Mouse (Mus musculus) forebrain, embryonic 10.5 days (tissue): ENCODE data around the gene 2010111I01Rik. TPM values are rescaled to one million over a fixed set of nuclear protein-coding genes. Genes with fewer than 3 reads are reported as not detected.
A peak's percentile ranks its signal among the peaks of the same experiment; 100 is the strongest.

Experiments used
- DNase-seq: peaks from one replicate; pipeline ENCODE4 v3.0.0-alpha.2; 2017; ENCODE audit warnings: low spot score; ENCODE audit errors: extremely low spot score
- H3K27ac ChIP-seq: fragments of 300-500 bp; sonication (generic); 2 replicates; pipeline ENCODE4 v1.5.1; 2016; ENCODE audit warnings: mild to moderate bottlenecking
- H3K27me3 ChIP-seq: fragments of 300-500 bp; sonication (generic); 2 replicates; pipeline ENCODE4 v1.6.1; 2016; ENCODE audit warnings: mild to moderate bottlenecking; ENCODE audit not compliant: poor library complexity, severe bottlenecking
- H3K36me3 ChIP-seq: fragments of 300-500 bp; sonication (generic); replicated peaks from 2 replicates; pipeline ENCODE4 v1.6.1; 2016; ENCODE audit warnings: mild to moderate bottlenecking, moderate library complexity
- H3K4me1 ChIP-seq: fragments of 300-500 bp; sonication (generic); 2 replicates; pipeline ENCODE4 v1.6.1; 2016
- H3K4me3 ChIP-seq: fragments of 300-500 bp; sonication (generic); 2 replicates; pipeline ENCODE4 v1.5.1; 2016; ENCODE audit warnings: mild to moderate bottlenecking, moderate library complexity
- H3K9me3 ChIP-seq: fragments of 300-500 bp; sonication (generic); 2 replicates; pipeline ENCODE4 v1.6.1; 2016; ENCODE audit warnings: mild to moderate bottlenecking, moderate library complexity
- WGBS: fragments of 180-500 bp; shearing (Covaris S2); methylation state at CpG from one replicate; pipeline ENCODE4 v1.1.7; 2016; 5-methylcytosine and 5-hydroxymethylcytosine counted together
- polyA plus RNA-seq: library from polyadenylated mRNA; unstranded; fragments of >200 nt; fragmentation: Nextera tagmentation; extraction: Ambion mirVana; gene quantifications from 2 replicates; pipeline ENCODE4 v1.2.1, GENCODE M21; 2016

2010111I01Rik gene
- polyA plus RNA-seq, 1 experiment from 2014 or later = 45.6 TPM

DNA sequence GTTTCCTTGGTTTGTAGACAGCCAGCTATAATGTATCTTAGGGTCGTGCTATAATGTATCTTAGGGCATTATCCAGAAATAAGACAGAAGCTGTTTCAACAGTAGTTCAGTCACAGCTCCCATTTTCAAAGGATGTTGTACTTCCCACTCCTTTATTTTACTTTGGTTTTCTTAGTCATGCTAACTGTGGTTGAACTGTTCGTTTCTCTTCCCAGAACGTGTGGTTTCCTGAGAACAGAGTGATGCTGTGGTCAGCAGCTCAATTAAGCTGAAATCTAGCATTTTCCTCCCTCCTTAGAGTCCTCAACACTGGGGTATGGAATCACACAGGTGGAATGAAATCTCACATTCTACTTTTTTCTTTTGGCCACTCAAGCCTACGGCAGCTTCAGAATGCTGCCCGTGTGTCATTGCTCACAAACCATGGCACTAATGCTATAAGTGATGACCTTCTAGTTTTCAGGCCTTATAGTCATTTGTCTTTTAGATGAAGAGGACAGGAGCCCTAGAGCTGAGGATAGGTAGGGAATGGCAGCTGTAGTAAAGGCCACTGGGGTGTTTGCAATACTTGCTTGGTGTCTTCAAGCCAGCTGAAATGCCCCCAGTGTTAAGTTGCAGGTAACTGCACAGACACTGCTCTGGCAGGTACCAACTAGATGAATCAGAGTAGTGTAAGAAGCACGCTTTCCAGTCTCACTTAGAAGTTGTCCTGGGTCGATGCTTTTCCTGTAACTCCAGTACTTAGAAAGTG is 289.4 kb downstream of the 2010111I01Rik start:
- Histone ChIP-seq H3K36me3 (peaks cover 10% of the 10 kb centered on the region), H3K4me1 (peaks cover 31% of the 10 kb centered on the region), H3K9me3 (no peaks in the 10 kb centered on the region), H3K27ac (no peak overlapping the region), H3K27me3 (peaks cover 1% of the 10 kb centered on the region; the same call in 1 of the 2 replicates), H3K4me3 (no peak overlapping the region)
- WGBS = 93% methylated on average over 7 of the region's 7 CpGs
- no peak for DNase-seq

DNA sequence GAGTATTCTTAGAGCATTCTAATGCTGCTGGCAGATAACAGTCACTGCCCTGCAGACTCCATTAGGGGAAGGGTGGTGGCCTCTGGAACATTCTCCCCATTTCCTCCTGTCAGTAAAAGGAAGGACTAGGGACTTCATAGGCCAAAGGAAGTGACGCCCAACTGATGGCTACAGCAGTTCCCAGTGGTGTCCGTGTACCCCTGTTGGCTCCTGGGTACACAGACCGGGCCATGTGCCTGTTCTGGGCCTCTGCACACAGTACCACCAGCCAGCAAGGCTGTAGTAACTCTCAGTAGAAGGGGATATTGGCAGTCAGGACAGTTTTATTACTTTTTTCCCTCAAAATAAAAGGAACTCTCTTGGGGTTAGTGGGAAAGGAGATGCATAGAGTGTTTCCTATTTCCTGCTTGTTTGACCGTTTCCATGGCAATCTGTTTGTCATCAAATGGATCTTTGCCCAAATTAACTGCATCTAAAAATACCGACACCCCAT is 290.9 kb downstream of the 2010111I01Rik start:
- H3K9me3 ChIP-seq = no peaks in the 10 kb centered on the region
- peaks cover 4% of the 10 kb centered on the region; the same call in 1 of the 2 replicates for H3K27me3 ChIP-seq
- peaks cover 10% of the 10 kb centered on the region for H3K36me3 ChIP-seq
- DNase-seq = no peak
- no peak overlapping the region for H3K4me3 ChIP-seq
- peaks cover 42% of the 10 kb centered on the region for H3K4me1 ChIP-seq
- 88% methylated on average over 5 of the region's 5 CpGs for WGBS
- no peak overlapping the region; the same call in 1 of the 2 replicates for H3K27ac ChIP-seq

DNA sequence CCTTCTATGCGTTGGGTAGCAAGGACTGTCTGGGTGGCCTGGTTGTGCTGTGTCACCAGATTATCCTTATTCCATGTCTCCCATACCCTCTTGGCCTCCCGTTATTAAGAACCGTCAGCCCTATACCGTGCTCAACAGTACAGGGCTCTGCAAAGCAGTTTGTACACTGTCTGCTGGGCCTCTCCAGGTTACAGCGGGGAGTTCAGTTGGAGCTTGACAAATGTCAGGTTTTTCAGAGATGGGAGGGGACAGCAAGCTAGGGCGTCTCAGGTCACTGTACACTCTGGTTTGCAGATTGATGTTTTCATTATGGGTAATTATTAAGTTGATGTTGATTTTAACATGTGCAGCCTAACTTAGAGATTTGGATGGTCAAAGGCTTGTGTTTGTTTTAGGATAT is 291.5 kb downstream of the 2010111I01Rik start:
- peaks cover 10% of the 10 kb centered on the region for H3K36me3 ChIP-seq
- H3K9me3 ChIP-seq = no peaks in the 10 kb centered on the region
- DNase-seq = no peak
- 90% methylated on average over 6 of the region's 6 CpGs for WGBS
- no peak overlapping the region for H3K4me3 ChIP-seq
- H3K27me3 ChIP-seq = peaks cover 4% of the 10 kb centered on the region; the same call in 1 of the 2 replicates
- H3K27ac ChIP-seq = no peak overlapping the region
- H3K4me1 ChIP-seq = peaks cover 46% of the 10 kb centered on the region

DNA sequence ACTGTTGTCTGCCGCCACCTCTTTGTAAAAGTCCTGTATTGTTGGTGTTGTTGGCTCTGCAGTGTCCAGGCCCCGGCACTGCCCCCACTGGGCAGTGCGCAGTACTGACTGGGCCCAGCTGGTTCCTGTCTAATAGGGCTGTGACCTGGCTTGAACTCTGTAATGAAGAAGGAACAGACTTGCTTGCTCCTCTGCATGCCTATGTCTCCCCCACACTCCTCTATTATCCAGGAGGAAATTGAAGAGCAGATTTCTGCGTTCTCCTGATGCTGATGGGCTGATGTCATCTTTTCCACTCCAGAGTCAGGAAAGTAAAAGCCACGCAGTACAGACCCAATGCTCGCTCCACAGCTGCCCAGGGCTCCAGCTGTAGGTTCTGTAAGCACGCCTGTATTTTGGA is 292.1 kb downstream of the 2010111I01Rik start:
- Histone ChIP-seq H3K27me3 (peaks cover 4% of the 10 kb centered on the region; the same call in 1 of the 2 replicates), H3K27ac (no peak overlapping the region; the same call in 1 of the 2 replicates), H3K36me3 (peaks cover 10% of the 10 kb centered on the region), H3K4me3 (no peak overlapping the region), H3K4me1 (peaks cover 48% of the 10 kb centered on the region), H3K9me3 (no peaks in the 10 kb centered on the region)
- no peak for DNase-seq
- 65% methylated on average over 7 of the region's 7 CpGs for WGBS

DNA sequence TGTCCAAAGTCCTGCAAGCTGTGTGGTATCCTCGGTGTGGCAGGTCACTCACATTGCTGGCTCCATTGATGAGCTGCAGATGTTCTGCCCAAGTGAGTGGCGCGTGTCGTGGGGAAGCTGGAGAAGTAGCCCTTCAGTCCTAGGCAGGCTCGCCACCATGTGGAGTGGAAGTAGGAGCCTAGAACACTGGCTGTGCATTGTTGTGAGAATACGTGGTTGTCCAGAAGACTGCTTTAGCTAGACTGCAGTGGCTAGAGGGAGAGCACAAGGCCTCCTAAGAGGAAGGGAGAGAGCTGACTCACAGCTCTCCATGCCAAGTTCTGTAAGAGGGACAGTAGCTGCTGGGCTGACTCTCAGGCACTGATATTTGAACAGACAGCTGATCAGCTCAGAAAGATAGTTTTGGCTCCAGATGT is 293.5 kb downstream of the 2010111I01Rik start:
- Histone ChIP-seq H3K36me3 (peaks cover 17% of the 10 kb centered on the region), H3K4me3 (no peak overlapping the region), H3K27me3 (peaks cover 4% of the 10 kb centered on the region; the same call in 1 of the 2 replicates), H3K27ac (peak overlapping the region; percentile 44; the same call in 1 of the 2 replicates), H3K9me3 (no peaks in the 10 kb centered on the region), H3K4me1 (peaks cover 49% of the 10 kb centered on the region)
- no peak for DNase-seq
- 73% methylated on average over 6 of the region's 6 CpGs for whole genome bisulfite sequencing

DNA sequence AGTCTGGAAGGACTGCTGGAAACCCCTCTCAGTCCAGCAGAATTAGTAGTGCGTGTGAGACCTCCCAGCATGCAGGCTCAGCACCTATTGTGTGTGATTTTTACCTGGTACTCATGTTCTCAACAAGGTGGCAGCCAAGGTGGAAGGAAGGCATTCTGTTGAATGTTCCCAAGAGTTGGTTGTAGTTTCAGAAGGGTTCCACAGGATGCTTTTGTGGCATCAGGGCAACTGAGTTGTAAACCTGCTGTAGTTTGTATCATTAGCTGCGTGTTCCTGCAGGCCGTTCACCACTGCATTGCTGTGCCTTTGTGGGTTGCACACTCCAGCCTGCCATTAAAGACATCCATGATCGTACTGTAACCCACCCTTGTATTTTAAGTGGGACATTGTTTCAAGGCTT is 294.0 kb downstream of the 2010111I01Rik start:
- no peak for DNase-seq
- Histone ChIP-seq H3K27me3 (peaks cover 4% of the 10 kb centered on the region; the same call in 1 of the 2 replicates), H3K9me3 (no peaks in the 10 kb centered on the region), H3K4me3 (no peak overlapping the region), H3K36me3 (peaks cover 17% of the 10 kb centered on the region), H3K27ac (peak overlapping the region; percentile 44; the same call in 1 of the 2 replicates), H3K4me1 (peaks cover 49% of the 10 kb centered on the region)
- WGBS = 91% methylated on average over 4 of the region's 4 CpGs

DNA sequence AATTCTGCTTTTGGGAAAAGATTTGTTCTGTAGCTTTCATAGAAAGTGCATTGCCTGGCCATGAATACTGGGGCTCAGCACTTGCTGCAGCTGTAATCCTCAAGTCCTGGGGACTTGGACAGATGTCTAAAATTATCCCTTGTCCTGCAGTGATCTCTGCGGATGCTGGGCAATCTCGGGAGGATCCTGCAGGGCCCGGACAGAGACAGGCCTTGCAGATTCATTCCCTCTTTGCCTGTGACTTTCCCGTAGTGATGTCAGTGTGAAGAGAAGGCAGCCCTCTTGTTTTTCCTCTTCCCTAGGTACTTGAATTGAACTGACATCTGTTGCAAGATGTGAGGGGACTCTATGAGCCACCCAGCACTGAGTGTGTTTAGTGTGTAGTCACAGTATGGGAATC is 295.4 kb downstream of the 2010111I01Rik start:
- Histone ChIP-seq H3K36me3 (peaks cover 17% of the 10 kb centered on the region), H3K9me3 (no peaks in the 10 kb centered on the region), H3K4me1 (peaks cover 49% of the 10 kb centered on the region), H3K27me3 (peaks cover 4% of the 10 kb centered on the region; the same call in 1 of the 2 replicates), H3K4me3 (no peak overlapping the region), H3K27ac (peak overlapping the region; percentile 70; the same call in 1 of the 2 replicates)
- DNase-seq = no peak
- 56% methylated on average over 4 of the region's 4 CpGs for WGBS

DNA sequence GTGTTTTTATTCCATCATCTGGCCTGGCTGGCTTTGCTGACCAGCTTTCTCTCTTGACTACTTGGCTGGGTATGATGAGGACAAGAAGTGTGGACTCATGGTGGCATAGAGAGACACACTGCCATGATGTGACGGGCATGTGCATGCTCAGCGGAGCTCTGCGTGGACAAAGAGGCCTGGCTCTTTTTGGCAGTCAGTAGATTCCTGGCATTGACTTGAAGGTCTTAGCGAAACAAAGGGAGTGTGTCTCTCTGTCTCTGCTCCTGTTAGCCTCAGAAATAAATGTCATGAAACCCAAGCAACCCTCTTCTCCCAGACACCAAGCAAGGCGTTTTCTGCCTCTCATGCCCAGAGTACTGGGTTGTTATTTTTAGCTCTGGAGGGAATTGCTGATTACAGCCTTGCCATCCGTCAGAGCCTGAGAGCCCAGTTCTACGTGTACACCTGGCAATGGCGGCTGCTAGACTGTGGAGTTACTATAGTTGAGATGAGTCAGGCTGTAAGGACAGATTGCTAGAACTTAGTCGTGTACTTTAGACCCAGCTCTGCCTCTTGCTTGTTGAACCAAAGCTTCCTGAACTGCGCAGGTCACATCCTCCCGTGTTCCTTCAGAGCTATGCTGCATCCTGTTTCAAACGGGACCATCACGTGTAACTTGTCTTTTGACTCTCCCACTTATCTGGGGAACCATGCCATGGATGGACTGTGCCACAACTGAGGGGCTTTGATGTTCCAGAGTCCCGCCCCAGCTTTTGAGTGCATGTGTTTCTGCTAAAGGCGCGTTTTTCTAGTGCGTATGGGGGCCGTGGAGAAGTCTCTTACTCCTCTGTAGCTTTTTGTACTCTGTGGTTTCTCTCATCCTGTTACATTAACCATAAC is 296.3 kb downstream of the 2010111I01Rik start:
- peak overlapping the region; percentile 70 for H3K27ac ChIP-seq
- peaks cover 46% of the 10 kb centered on the region for H3K4me1 ChIP-seq
- peaks cover 4% of the 10 kb centered on the region; the same call in 1 of the 2 replicates for H3K27me3 ChIP-seq
- H3K4me3 ChIP-seq = no peak overlapping the region
- DNase-seq = no peak
- 82% methylated on average over 18 of the region's 18 CpGs for WGBS
- H3K9me3 ChIP-seq = no peaks in the 10 kb centered on the region
- H3K36me3 ChIP-seq = peaks cover 17% of the 10 kb centered on the region

DNA sequence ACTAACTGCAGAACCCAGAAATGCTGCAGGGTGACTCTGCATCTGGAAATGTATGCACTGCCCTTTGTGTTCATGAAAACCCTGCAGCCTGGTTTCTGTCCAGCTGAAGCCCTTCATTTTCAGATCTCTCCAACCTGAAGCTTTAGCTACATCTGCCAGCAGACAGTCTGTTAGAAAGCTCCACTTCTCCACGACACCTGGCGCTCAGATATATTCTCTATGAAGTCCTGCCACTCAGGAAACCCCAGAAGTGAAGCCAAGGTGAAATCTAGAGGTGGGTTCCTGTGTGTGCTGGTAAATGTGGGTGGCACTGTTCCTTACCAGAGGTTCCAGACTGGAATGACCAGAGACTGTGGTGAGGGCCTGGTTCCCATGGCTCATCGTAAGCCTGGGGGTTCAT is 297.0 kb downstream of the 2010111I01Rik start:
- H3K36me3 ChIP-seq = peaks cover 17% of the 10 kb centered on the region
- DNase-seq = no peak
- peaks cover 4% of the 10 kb centered on the region; the same call in 1 of the 2 replicates for H3K27me3 ChIP-seq
- 96% methylated on average over 3 of the region's 3 CpGs for WGBS
- no peak overlapping the region for H3K4me3 ChIP-seq
- peaks cover 46% of the 10 kb centered on the region for H3K4me1 ChIP-seq
- no peak overlapping the region for H3K27ac ChIP-seq
- H3K9me3 ChIP-seq = no peaks in the 10 kb centered on the region

DNA sequence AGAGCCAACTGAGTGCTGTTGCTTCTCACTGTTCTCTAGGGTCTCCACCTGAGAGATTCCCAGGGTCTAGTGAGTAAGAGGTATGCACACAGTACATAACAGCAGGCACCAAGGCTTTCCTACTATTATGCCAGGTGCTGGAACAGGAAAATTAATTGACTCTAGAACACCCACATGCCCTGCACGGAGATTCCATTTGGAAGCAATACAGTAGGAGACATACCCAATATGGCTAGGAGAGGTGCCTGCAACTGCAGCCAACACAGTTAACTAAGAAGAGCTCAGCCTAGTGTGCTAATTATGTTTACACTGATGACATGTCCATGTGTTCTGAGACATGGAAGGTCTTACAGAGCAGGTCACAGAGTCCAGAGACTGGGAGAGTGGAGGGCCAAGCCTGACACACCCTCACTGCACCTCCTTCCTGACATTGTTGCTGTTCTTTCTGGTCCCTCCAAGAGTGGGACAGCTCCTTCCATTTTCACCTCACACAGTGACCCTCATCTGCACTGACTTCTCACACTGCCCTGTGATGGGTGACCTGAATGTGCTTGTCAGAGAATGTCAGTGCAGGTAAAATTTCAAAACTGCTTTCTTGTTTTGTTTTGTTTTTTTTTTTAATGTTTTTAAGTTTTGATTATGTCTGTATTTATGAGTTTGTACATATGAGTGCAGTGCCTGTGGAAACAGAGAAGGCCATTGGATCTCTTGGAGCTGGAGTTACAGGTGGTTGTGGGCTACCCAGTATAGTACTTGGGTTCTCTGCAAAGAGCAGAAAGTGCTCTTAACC is 297.7 kb downstream of the 2010111I01Rik start:
- H3K27me3 ChIP-seq = peaks cover 4% of the 10 kb centered on the region; the same call in 1 of the 2 replicates
- H3K9me3 ChIP-seq = no peaks in the 10 kb centered on the region
- no peak overlapping the region for H3K27ac ChIP-seq
- H3K36me3 ChIP-seq = peaks cover 10% of the 10 kb centered on the region; the same call in 1 of the 2 replicates
- WGBS = 96% methylated on average over 1 of the region's 1 CpGs
- no peak for DNase-seq
- H3K4me1 ChIP-seq = peaks cover 45% of the 10 kb centered on the region
- no peak overlapping the region for H3K4me3 ChIP-seq

DNA sequence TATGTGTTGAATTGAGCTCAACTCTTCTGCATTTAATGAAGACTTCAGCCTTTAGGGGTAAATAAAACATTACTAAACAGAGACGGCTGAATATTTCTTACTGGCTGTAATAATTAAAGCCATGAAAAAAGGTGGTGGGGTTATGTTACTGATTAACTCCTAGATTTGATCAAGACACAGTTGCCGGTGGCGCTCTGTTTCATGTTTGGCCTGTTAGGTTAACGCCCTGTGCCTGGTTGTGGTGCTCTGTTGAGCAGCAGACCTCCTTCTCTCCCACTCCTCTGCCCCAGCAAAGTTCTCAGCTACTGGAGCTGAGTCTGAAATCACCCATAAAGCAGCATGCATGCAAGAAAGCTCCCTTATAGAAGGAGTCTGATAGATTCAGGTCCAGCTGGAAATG is 303.7 kb downstream of the 2010111I01Rik start:
- Histone ChIP-seq H3K4me3 (no peak overlapping the region), H3K27me3 (peaks cover 41% of the 10 kb centered on the region), H3K36me3 (no peaks in the 10 kb centered on the region), H3K27ac (no peak overlapping the region), H3K4me1 (peaks cover 42% of the 10 kb centered on the region), H3K9me3 (no peaks in the 10 kb centered on the region)
- 67% methylated on average over 4 of the region's 4 CpGs for whole genome bisulfite sequencing
- no peak for DNase-seq

DNA sequence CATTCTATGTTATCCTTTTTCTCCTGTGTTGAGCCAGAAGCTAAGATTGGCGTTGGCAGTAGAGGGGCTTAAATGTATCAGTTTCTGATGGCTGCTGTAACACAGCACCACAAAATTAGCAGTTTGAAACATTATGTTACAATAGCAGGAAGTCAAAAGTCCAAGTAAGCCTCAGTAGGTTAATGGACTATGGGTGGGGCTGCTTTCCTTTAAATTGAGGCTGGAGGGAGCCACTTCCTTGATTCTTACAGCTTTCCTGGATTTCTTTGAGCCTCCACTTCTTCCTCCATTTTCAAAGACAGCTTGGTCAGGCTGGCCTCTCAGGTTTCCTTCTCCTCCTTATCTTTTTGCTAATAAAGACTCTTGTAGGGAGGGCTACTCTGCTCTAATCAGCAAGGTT is 304.1 kb downstream of the 2010111I01Rik start:
- no peaks in the 10 kb centered on the region for H3K9me3 ChIP-seq
- peaks cover 44% of the 10 kb centered on the region for H3K4me1 ChIP-seq
- 45% methylated on average over 1 of the region's 1 CpGs for WGBS
- no peak overlapping the region for H3K4me3 ChIP-seq
- H3K27me3 ChIP-seq = peaks cover 43% of the 10 kb centered on the region
- DNase-seq = no peak
- H3K27ac ChIP-seq = no peak overlapping the region
- no peaks in the 10 kb centered on the region for H3K36me3 ChIP-seq
